Mouse (Mus musculus) megakaryocyte, embryonic 14.5 days (primary cell): ENCODE results near the gene Pkd1l1.

Experiments
- FLI1 ChIP-seq: IDR thresholded peaks from 2 replicates; pipeline ENCODE4 v1.6.1; 2012; ENCODE audit warnings: low read length, inconsistent platforms, mixed read lengths
- GATA1 ChIP-seq: IDR thresholded peaks from 3 replicates; pipeline ENCODE4 v1.6.1; 2012; ENCODE audit warnings: mixed read lengths, low read length, inconsistent platforms, borderline replicate concordance

DNA sequence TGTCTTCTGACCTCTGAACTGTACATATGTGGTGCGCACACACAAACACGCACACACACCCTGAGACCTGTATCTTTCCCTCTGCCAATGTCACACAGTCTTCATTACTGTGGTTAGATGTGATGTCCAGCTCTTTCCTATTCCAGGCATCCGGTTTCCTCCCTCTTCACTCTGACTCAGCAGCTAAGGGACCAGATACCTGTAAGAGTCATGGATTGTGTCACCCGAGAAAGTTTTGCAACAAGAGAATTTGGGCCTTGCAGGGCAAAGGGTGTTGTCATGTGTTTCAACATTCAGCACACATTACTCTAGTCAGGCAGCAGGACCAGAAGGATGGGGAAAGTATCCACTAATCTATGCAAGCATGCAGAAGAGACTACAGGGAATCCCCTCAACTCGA, 146.5 kb downstream of the Pkd1l1 start:
- TF ChIP-seq GATA1 (no peak), FLI1 (no peak)
